Mouse (Mus musculus) cerebellum, adult (tissue): ENCODE results near the gene Ccdc65.

Source experiments
- ATAC-seq: cut with Nextera tagmentation; 2 replicates; pipeline ENCODE4 v1.9.2; 2017; ENCODE audit warnings: mild to moderate bottlenecking, moderate library complexity, mixed read lengths; ENCODE audit not compliant: insufficient number of reproducible peaks, low FRiP score, low TSS enrichment

Gene Ccdc65

GRCm38 (mm10) chr15:98707766-98708372 lies at the start of gene Ccdc65:
Ccdc65 (plus strand) TSS chr15:98708207.
- peak; percentile 81; the same call in 1 of the 2 replicates for ATAC-seq

- 0 out of 2 replicates have a peak, but pooled peaks have one; percentile 5 for ATAC-seq
Observed at GRCm38 (mm10) chr15:98662198-98662566, 45.8 kb upstream of the Ccdc65 start.

- ATAC-seq: peak; percentile 98
Observed at GRCm38 (mm10) chr15:98662567-98663545, 45.2 kb upstream of the Ccdc65 start, which contains the start of gene Ddx23. Ddx23 (minus strand) TSS chr15:98662894.

GRCm38 (mm10) chr15:98664042-98664907 lies 43.7 kb upstream of the Ccdc65 start:
- ATAC-seq: no peak

DNA sequence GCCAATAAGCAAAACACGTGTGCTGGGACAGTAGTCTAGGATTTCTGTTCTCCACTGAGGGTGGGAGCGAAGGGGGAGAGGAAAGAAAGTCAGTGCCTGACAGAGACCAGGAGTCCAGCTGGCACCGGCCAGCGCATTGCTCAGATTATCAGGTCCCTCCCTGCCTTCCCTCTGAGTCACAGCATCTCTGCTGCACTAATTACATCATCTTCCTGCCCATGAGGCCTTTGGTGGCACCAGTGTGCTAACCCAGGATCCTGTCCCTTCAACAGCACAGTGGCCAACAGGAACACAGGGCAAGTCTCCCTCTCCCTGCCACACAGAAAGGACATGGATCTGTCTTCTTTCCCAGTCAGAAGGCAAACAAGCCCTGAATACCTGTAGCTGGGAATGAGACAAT lies 35.4 kb upstream of the Ccdc65 start:
- no peak for ATAC-seq

DNA sequence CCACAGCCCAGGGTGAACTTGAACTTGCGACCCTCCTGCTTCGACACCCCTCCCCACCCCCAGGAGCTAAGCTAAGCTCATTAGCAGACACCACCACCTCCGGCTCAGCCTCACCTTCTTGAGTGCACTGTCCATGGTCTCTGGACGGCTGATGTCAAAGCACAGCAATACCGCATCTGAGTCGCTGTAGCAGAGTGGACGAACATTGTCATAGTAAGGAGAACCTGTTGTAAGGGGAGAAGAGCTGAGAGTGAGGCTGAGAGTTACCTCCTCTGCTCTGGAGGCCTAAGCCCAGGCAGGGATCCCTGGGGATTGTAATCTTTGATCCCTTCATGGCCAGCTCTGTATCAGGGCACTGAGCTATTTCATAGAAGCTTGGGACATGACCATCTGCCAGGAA lies 34.3 kb upstream of the Ccdc65 start:
- no peak for ATAC-seq

GRCm38 (mm10) chr15:98674284-98674993 lies 33.6 kb upstream of the Ccdc65 start:
- no peak for ATAC-seq

DNA sequence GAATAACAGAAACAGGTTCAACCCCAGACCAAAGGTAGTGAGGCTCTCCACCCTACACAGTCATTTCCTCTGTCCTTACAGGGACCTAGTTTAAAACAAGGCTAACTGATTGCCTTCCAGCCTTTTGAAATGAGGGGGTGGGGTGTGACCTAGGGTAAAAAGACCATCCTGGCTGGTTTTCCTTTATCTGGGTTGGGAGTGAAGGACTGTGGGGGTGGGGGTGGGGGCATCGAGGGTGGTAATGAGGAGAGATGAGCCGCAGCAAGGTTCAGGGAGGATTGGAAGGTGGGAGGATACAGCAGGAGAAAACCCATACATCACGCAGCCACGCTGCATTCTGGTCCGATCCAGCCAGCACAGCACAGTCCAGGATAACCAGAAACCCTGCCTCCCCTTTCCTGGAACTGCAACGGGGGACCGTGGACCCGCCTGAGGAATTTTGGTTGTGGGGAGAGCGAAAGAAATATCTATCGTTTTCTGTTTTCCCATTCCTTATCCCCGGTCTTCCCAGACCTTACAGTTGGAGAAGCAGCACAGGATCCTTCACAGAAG lies 32.9 kb upstream of the Ccdc65 start:
- no peak for ATAC-seq

GRCm38 (mm10) chr15:98675634-98676250 lies 32.3 kb upstream of the Ccdc65 start:
- ATAC-seq: no peak

DNA sequence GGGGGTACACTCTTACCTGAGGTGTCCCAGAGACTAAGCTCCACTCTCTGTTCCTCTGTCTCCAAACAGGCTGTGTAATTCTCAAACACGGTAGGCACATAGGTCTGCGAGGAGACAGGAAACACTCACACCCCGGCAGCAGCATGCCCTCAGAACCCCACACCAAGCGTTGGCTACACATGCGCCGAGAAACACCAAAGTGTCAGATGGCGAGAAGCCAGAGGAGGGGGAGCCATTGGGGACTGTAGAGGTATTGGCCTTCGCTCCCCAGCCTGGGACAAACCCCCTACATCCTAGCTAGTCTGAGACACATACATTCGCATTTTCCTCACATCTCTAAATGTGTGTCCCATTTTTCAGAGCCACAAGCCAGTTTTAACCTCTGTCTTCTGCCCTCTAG lies 31.5 kb upstream of the Ccdc65 start:
- ATAC-seq: no peak

DNA sequence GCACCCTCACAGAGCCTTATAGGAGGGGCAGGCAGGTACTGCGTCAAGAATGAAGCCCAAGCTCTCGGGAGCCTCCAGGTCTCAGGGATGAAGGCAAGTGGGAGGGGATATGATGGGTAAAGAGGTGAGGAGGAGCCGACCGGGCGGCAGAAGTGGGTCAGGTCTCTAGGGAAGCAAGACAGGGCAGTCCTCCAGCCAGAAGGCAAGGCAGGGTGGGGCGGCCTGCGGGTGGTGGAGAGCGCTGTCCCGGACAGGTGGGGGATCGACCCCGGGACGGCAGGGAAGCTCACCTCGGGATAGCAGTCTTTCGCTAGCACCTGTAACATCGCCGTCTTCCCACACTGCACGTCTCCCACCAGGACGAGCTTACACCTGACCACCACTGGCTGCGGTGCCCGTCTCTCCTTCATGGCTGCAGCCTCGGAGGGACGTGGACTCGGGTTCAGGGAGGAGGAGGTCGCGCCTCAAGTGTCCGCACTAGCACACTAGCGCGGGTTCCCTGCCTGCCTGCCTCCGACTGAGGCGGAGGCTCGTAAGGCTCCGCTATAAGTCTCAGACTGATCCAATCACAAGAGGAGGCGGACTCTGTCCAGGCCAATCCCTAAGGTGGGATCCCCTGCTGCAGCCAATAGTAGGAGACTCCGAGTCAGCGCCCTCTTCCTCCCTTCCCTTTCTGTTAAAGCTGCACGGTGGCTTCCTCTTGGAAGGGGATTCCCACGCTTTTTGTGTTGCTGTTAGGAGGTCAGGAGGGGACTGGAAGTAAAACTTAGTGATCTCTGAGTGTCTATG lies 30.9 kb upstream of the Ccdc65 start, which contains the start of gene Rnd1:
Gene Rnd1, minus strand, starts transcription at position 522 of the 789 bp plus-strand sequence.
- ATAC-seq: peak; percentile 98

GRCm38 (mm10) chr15:98677977-98678376 lies 30.0 kb upstream of the Ccdc65 start:
- no peak for ATAC-seq

GRCm38 (mm10) chr15:98680660-98681059 lies 27.3 kb upstream of the Ccdc65 start:
- no peak for ATAC-seq

DNA sequence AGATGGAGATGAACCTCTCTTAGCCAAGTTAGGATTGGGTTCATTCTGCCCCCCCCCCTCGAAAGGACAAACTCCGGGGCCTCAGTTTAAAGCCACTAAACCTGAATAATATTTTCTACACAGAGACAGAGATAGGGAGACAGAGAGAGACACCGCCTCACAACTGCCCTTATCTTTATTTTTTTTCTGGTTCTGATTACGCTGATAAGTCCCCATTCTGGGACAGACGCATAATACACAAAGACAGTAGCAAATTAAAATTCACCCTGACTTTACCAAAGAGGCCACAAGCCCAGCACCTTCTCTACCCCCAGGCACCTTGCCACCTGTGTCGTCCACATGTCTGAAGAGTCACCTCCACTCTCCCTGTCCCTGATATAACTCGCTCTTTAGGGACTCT lies 26.4 kb upstream of the Ccdc65 start:
- ATAC-seq: no peak

GRCm38 (mm10) chr15:98683177-98683576 lies 24.8 kb upstream of the Ccdc65 start:
- ATAC-seq: no peak

DNA sequence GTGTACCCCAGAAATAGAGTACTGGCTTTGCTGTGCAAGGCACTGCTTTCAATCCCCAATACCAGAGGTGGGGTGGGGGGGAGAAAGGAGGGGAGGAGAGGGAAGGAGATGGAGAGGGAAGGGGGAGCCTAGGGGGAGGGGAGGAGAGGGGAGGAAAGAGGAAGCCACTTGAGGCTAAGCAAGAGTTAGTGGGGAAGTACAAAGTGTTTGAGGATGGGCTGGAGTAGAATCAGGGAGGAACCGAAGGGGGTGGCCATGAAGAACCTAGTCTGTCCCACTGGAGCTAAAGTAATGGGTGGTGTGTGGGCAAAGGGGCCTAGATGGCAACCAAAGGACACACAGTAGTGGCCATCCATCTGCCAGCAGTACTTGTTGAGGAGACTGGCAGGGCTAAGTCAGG lies 24.3 kb upstream of the Ccdc65 start:
- ATAC-seq: no peak

GRCm38 (mm10) chr15:98685926-98686325 lies 22.1 kb upstream of the Ccdc65 start:
- ATAC-seq: no peak

GRCm38 (mm10) chr15:98689682-98690081 lies 18.3 kb upstream of the Ccdc65 start:
- ATAC-seq: no peak
